Mouse (Mus musculus): Measurements from ENCODE around the gene Slco3a1. TPM values are rescaled to one million over a fixed set of nuclear protein-coding genes. Genes with fewer than 3 reads are reported as not detected.
A peak's percentile ranks its signal among the peaks of the same experiment; 100 is the strongest.
"Not testable (repeated sequence)": the region's sequence is repeated elsewhere in the genome, so short reads cannot be mapped to it uniquely, and the experiment has no call there.

Slco3a1 gene
- total RNA-seq, 2 experiments from 2014 or later = 2.5 TPM

DNA sequence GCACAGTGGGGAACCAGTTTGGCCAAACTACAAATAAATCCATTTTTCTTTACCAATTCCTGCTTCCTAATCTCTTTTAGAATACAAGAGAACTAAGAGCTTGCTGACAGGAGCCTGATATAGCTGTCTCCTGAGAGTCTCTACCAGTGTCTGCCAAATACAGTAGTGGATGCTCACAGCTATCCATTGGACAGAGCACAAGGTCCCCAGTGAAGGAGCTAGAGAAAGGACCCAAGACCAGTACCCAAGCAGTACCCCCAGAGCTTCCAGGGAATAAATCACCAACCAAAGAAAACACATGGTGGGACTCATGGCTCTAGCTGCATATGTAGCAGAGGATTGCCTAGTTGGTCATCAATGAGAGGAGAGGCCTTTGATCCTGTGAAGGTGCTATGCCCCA, 146.7 kb downstream of the Slco3a1 start:
- not testable (repeated sequence) for ATAC-seq (replicated peaks; ENCODE audit: low FRiP score, low TSS enrichment, poor library complexity, severe bottlenecking)

DNA sequence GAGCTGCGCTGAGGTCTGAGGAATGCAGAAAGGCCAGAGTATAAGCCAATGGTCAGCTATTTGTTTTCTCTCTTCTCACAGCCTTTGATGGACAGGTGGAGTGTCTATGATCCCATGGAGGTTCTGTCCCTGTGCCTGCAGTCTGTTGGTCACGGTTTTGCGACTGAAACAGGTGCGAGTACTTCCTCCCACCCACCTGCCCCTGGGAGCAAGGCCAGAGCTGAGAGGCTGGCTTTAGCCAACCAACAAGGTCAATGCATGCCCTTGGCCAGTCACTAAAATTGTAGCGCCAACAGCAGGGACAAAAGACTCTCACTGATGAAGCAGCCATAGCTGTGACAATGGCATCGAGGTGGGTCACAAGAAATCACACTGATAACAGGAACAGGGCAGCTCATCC, 154.9 kb downstream of the Slco3a1 start:
- ATAC-seq (replicated peaks; ENCODE audit: low FRiP score, low TSS enrichment, poor library complexity, severe bottlenecking) = no peak

DNA sequence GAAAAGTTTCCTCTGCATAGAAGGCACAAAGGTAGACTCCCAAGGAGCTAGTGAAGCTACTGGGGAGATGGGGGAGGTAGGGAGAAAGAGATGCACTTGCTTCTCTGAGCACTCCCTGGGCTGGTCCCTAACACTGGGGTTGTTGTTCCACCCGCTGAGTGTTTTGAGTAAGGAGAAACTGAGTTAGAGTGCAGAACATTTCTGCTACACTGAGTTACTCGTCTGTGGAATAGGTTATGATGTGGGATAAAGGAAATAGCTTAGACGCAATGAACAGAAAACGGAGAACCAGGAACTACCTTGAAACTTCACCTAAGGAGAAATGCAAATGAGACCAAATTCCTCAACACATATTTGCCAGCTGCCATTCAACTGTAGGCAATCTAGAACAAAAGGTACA, 155.4 kb downstream of the Slco3a1 start:
- ATAC-seq (replicated peaks; ENCODE audit: low FRiP score, low TSS enrichment, poor library complexity, severe bottlenecking) = no peak

DNA sequence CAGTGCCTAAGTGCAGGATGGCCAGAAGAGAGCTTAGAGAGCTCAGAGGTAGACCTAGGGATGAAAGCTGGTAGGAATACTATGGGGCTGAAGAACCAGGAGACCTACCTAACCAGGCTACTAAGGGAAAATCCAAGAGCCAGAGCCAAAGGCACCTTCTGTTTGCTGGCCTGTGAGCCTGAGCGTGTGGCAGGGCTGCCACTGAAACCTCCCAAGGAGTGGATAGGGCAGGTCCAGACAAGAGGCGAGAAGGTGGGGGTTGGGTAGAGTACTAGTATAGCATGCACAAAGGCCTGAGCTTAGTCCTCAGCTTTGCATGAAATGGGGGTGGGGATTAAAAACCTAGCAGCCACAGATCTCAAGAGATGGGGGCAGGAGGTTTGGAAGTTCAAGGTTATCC, 156.3 kb downstream of the Slco3a1 start:
- no peak for ATAC-seq (replicated peaks; ENCODE audit: low FRiP score, low TSS enrichment, poor library complexity, severe bottlenecking)

DNA sequence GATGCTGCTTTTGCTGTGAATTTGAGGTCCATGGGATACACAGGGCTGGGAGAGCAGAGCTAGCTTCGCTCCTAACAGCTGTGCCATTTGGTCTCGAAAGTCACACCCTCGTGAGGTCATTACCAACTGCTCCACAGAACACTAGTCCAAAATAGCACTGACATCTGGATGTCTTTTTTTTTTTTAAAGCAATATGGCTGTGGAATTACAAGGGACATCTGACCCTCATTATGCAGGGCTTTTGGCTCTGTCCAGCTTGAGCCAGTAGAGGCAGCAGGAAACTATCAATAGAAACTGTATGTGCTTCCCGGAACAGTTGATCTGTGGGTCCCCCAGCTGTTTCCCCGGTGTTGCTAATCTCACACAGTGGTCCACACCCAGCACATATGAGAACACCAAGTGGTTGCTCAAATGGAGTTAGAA, 163.1 kb downstream of the Slco3a1 start:
- ATAC-seq (replicated peaks; ENCODE audit: low FRiP score, low TSS enrichment, poor library complexity, severe bottlenecking) = no peak

DNA sequence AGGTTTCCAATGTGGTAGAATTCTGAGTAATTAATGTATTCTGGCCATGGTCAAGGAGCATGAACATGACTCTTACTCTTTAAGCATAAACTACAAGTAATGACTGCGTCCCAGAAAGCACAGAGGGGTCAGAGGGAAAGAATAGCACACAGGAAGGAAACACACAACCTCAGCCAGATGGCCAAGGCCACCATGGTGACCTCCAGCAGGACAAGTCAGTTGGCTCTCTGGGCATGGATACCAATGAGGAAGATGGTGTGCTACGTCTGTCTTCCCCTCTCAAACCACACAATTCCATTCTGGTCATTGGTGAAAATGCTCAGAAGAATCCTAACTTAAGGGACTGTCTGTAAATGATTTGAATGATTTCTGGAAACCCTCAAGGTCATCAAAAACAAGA, 165.0 kb downstream of the Slco3a1 start:
- no peak for ATAC-seq (replicated peaks; ENCODE audit: low FRiP score, low TSS enrichment, poor library complexity, severe bottlenecking)

DNA sequence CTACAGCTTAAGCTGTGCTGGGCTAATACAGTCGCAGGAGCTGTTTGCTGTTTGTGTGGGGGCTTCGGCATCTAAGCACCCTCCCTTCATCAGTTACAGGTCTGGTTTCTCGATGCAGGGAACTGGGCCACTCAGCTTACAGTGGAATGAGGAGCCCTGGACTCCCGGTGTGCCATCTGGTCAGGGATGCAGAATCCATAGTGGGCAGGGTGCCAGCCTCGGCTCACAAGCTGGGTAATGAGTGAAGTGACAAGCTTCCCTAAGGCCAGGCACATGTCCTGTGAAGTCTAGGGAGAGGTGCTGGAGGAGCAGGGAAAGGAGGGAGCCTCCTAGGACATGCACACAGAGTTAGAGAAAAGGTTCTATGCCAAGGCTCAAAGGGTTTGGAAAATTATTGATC, 168.3 kb downstream of the Slco3a1 start:
- ATAC-seq (replicated peaks; ENCODE audit: low FRiP score, low TSS enrichment, poor library complexity, severe bottlenecking) = no peak

DNA sequence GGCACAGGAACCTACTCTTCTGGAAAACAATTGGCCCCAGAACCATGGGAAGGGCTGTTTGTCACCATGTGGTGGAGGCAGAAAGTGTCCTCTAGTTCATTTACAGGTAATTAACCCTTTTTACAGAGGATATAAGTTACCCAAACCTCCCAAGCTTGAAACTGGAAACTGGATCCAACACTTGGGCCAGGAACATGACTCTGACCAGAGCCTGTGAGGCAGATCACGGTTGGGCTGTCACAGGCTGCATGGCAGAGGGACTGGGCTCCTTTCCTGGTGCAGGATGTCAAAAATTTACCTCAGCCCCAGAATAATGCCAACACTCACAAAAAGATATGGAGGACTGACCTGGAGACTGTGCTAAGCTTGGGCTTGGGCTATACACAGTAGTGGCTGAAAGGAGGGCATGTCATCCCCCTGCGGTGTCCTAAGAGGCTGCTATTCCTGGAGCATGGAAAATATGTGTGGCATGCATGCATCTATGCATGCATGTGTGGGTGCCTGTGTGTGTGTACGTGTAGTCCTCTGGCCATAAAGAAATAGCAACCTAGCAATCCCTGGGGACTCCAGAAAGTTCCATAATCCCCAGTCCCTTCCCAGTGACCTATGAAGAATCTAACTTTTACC, 171.4 kb downstream of the Slco3a1 start:
- ATAC-seq (replicated peaks; ENCODE audit: low FRiP score, low TSS enrichment, poor library complexity, severe bottlenecking) = no peak

DNA sequence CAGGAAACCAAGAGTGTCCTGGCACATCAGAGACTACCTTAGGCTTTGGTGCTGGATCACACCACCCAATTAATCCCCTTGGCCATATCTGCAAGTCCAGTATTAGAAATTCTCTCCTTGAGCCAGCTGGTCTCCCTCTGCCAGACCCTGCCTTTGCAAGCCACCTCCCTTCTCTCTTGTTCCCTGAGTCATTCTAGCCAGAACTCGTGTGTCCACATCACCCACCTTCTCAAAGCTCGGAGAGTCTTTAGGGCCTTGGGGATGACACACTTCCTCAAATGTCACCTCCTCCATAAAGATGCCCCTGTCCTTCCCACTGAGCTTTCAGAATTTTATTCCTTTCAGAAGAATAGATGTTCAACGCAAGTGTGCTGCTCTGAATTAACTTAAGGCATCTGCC, 172.3 kb downstream of the Slco3a1 start:
- no peak for ATAC-seq (replicated peaks; ENCODE audit: low FRiP score, low TSS enrichment, poor library complexity, severe bottlenecking)

DNA sequence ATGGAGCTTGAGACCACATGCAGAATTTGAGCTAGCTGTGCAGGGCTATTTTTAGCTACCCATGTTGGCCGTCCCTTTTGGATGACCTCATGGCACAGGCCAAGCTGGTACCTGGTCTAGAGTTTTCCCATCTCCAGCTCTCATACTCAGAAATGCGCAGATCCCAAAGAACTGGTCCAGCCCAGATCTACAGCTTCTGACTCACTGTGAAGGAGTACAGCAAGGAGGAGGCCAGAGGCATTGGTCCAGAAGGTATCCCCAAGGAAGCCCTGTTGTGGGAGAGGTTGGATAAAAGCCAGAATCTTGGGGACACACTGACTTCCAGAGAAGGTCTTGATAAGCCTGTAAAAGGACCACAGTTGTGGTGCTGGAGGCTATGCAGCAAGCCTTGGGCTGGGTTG, 172.7 kb downstream of the Slco3a1 start:
- no peak for ATAC-seq (replicated peaks; ENCODE audit: low FRiP score, low TSS enrichment, poor library complexity, severe bottlenecking)

DNA sequence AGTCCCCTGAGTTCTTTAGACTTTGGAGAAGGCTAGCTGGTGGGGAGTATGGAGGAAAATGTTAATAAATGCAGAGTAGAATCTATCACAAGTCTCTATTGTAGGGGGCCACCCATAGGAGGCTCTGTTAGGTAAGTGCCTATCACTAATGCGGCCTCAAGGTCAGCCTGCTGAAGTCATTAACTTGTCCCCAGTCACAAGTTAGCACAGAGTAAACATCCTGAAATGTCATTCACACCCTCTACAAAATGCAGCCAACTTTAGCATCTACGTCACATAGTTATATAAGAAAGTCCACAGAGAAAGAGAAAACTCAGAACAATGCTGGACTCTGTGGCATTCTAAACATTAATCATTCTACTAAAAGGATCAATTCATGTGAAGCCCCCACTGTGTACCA, 173.5 kb downstream of the Slco3a1 start:
- no peak for ATAC-seq (replicated peaks; ENCODE audit: low FRiP score, low TSS enrichment, poor library complexity, severe bottlenecking)

DNA sequence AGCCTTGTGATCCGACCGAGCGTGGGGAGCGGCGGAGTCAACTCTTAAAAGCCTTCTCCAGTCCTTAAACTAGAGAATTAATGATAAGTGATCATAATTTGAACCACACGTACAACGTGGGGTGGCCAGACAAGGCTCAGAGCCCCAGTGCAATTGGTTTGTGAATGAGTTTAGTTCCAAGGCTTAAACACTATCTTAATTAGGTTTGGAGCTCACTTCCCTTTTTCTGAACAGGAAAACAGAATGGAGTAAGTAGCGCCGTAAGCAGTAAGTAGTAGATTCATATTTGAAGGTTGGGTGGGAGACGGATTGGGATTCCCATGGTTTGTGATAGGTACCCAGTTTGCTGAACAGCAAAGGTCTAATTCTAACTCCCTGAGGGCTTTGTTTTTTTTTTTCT, 176.7 kb downstream of the Slco3a1 start:
- ATAC-seq (replicated peaks; ENCODE audit: low FRiP score, low TSS enrichment, poor library complexity, severe bottlenecking) = no peak

DNA sequence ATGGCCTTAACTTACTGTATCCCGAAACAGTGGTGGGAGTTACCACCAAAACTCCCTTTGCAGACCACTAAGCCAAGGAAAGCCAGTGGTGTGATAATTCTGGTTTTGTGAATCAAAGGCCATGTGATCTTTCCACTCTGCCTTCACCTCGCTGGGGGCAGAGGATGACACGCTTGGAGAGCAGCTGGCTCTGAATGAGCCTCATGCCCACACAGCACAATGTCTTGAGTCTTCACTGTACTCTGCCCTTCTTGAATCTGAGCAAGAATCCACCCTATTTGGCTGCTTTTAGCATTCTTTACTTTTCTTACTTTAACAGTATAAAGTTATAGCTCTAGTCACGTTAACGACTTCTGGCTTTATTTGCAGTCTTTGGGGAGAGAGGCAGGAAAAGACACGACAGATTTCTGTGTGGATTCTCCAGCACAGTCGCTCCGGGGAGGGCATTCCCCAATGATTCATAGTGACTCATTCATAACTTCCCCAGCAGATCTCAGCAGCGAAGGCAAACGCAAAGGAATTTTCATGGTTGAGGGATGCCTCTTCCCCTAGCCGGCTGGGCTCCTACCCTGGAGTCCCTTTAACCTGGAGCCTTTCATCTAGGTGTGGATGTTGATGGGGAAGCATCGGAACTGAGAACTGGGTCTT, 178.1 kb downstream of the Slco3a1 start:
- no peak for ATAC-seq (replicated peaks; ENCODE audit: low FRiP score, low TSS enrichment, poor library complexity, severe bottlenecking)

DNA sequence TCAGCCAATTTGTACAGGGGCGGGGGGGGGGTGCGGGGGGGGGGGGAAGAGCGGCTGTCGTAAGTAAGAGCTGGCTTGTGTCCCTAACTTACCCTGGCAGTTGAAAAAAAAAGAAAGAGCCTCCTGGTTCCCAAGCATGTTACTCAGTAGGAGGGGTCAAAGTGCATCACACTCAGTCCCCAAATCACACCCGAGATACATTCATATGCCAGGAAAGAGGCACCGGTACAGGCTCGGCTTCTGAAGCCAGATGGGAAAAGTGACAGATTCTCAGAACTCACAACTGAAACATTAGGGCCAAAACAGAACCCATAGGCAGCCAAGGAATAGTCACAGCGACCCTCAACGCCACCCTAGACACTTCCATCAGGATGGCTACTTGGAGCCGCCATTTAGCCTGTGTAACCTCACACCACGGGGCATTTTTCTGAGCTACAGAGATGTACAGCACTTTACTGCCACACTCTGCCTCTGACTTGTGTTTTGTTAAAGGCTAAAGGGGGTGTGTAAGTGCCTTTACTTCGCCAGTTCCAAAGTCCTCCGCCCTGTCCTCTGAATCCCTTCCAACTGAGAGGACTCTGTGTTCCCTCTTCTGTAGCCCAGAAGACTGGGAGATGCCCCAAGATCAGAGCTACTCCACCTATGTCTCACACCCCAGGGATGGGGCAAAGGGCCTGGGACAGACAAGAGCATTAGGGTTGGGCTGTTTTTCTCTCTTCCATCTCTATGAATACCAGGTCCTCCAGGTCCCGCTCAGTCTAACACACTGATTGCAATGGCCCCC, 179.2 kb downstream of the Slco3a1 start:
- ATAC-seq (replicated peaks; ENCODE audit: low FRiP score, low TSS enrichment, poor library complexity, severe bottlenecking) = no peak

DNA sequence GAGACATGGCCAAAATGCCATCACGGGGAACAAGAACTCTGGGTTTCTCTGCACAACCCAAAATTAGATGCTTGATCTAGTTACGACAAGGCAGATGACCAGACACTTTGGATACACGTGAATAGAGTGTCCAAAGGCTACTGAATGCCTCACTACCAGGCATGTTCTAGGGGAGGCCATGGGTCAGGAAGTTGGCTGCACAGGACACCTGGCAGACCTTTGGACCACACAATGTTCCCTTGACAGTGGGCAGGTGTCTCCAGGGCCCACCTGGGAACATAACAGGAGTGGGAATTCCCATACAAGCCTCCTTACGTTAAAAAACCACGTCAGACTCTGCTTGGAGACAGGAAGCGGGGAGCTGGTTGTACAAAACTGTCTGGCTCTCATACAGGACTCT, 181.5 kb downstream of the Slco3a1 start:
- no peak for ATAC-seq (replicated peaks; ENCODE audit: low FRiP score, low TSS enrichment, poor library complexity, severe bottlenecking)

DNA sequence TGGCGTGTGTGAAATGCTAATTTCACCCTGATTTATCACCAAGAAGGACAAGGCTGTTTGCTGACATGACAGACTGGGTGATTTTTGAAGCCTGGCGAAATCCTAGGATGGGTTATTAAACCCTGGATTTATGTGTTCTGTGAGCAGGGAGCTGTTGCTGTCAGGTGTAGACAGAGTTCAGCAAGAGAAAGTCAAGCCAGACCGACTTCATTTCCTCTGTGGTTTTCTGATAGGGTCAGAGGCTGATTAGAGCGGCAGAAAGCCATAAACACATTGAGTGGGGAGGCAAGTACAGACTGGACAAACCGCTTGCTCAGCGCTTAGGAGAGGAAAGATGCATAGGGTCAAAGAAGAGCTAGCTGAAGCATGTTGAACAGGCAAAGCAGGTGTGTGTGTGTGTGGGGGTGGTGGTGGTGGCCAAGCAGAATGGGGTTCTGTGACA, 182.4 kb downstream of the Slco3a1 start:
- no peak; the same call in 1 of the 2 replicates for ATAC-seq (replicated peaks; ENCODE audit: low FRiP score, low TSS enrichment, poor library complexity, severe bottlenecking)

DNA sequence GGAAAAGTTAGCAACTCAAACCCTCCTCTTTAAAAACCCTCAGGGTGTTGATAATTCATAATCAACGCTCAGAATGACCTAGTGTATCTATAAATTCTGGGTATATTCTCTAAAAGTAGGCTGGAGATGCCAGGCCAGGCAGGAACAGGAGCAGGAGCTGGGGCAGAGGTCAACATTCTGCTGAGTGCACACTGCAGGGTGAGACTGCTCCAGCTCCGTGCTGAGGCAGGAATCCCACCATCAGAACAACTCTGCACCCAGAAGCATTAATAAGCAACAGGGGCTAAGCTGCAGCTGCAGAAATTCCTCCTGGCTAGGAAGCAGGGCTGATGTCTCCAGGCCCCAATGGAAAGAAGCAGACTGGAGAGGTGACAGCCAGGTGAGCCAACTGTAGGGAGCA, 182.9 kb downstream of the Slco3a1 start:
- ATAC-seq (replicated peaks; ENCODE audit: low FRiP score, low TSS enrichment, poor library complexity, severe bottlenecking) = no peak

DNA sequence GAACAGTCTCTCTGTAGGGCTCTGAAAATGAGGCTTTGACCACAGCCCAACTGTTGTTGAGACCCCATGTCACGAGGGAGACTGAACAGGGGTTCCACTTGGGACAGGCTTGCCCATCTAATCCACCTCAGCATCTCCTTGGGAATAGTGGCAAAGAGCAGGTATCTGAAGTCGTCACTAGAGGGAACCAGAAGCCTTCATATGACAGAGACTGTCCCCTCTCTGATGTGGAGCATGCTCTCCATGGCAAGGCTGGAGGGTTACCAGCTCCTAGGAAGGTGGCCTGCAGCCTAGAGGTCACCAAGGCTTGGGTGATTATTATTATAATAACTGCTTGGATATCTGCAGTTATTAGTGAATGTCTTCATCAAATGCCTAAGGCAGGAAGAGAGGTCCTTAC, 183.4 kb downstream of the Slco3a1 start:
- ATAC-seq (replicated peaks; ENCODE audit: low FRiP score, low TSS enrichment, poor library complexity, severe bottlenecking) = 0 out of 2 replicates have a peak, but pooled peaks have one; percentile 46

DNA sequence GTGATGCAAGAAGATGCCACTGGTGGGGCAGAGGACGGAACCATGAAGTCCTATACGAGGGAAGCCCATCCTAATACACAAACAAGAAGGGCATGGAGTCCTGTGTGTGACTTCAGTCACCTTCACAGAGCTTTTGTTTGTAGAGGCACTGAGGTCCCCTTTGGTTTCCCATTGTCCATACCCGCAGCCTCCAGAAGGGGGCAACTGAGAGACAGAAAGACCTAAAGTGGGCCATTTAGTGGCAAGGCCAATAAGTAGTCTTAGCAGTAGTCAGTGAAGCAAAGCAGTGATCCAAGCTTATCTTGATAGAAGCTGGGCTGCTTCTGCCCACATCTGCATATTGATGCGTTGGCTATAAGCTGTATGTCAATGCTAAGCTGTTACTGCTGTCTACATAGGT, 184.9 kb downstream of the Slco3a1 start:
- ATAC-seq (replicated peaks; ENCODE audit: low FRiP score, low TSS enrichment, poor library complexity, severe bottlenecking) = 0 out of 2 replicates have a peak, but pooled peaks have one; percentile 56

DNA sequence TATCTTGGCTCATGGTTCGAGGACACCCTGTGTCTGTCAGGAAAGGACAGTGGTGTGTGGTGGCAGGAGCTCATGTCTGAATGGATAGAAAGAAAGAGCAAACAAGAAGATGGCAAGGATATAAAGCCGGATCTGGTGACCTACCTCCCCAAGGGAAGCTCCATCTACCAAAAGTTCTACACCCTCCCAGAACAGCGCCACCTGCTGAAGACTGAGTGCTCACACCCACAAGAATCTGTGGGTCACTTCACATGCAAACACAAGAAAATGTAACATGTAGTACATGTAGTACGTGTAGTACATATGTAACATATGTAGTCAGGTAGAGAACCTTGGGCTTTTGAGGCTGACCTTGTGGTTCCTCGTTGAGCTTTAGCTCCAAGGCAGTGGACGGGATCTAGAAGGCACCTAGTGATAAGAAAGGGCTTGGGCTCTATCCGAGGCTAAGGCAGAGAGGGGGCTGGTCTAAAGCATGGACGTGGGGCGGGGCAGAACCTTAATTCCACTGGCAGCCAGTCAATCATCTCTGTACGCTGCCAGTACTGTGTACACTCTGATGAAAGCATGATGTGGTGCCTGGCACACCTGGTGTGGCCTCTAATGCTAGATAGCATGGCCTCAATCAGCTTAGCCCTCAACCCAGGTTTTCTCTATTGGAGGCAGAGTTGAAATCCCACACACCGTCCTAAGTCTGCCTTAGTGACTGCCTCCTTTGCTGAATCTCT, 186.2 kb downstream of the Slco3a1 start:
- no peak for ATAC-seq (replicated peaks; ENCODE audit: low FRiP score, low TSS enrichment, poor library complexity, severe bottlenecking)
